Mouse (Mus musculus) spleen, postnatal 4 days (tissue): ENCODE results near the gene Mrpl38.

Experiments used
- DNase-seq, 2 experiments: peaks; one replicate each; pipeline ENCODE4 v3.0.0; 2022; ENCODE audit warnings: low spot score in 2 of 2

Mrpl38 gene

DNA sequence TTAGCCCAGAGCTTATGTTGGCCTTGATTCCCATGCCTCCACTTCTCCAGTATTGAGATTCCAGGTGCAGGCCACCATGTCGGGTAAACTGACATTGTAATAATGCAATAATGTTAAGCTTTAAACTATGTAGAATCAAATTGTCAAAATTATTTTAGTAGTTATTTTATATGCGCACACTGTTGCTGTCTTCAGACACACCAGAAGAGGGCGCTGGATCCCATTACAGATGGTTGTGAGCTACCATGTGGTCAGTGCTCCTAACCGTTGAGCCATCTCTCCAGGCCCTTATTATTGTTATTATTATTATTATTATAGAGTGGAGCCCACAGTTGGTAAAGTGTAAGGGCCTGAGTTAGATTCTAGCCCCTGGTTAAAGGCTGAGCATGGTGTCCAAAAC lies 27.6 kb downstream of the Mrpl38 start:
- no peak for DNase-seq

DNA sequence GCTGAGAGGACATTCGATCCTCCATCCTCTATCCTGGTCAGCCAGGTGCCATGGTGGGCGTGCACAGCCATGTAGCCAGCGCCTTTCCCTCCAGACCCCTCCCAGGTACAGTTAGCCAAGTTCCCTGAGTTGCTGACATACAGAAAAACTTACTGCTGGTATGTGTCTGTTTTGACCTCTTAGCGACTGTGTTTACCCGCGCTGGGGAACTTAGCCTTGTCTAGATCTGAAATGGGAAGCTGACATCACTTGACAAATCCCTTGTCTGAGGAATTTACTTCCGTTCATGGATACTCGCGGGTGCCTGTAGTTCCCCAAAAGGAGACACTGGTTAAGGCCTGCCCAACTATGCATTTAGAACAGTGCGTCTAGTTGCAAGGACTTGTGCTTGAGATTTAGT lies 28.1 kb downstream of the Mrpl38 start:
- no peak for DNase-seq

DNA sequence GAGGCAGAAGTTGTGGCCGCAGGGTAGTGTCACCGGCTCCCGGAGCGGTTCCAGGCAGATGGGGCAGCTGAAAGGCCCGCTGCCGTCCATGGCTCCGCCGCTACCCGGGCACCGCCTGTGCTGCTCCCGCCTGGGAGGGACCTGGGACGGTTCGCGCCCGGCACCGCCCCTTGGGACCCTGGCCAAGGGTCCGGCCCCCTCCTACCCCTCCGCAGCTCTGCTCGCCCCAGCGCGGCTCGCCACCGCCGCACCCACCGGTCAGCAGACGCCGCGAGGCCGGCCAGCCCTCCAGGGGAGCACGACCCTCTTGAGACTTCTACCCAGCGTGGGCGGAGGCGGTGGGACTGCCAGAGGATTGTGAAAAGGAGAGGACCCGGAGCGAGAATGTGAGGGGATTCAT lies 28.5 kb downstream of the Mrpl38 start:
- DNase-seq = peak in 1 of 2 experiments; percentile 50

DNA sequence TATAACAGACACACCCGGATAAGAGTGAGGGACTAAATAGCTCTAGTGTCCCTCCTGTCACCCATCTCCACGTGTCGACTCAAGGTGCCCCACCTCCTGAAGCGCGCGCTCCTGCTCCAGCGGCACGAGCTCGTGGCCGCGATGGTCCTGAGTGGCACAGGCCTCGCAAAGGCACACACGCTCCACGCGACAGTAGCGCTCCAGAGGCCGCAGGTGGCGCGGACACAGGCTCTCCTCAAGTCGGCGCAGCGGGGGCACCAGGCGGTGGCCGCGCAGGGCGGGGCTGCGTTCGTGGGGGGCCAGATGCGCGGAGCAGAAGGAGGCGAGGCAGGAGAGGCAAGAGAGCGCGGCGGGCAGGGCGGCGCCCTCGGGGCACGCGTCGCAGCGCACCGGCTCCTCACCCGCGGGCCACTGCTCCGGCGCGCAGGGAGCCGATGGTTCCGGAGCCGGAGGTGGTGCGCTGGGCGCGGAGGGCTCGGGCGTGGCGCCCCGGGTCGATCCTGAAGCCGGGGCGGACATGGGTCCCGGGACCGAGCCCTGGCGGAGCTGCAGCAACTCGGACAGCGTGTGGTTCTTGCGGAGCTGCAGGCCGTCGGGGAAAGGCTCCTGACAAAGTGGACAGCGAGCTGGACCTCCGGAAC lies 29.1 kb downstream of the Mrpl38 start:
- peak in 1 of 2 experiments; percentile 73 for DNase-seq

DNA sequence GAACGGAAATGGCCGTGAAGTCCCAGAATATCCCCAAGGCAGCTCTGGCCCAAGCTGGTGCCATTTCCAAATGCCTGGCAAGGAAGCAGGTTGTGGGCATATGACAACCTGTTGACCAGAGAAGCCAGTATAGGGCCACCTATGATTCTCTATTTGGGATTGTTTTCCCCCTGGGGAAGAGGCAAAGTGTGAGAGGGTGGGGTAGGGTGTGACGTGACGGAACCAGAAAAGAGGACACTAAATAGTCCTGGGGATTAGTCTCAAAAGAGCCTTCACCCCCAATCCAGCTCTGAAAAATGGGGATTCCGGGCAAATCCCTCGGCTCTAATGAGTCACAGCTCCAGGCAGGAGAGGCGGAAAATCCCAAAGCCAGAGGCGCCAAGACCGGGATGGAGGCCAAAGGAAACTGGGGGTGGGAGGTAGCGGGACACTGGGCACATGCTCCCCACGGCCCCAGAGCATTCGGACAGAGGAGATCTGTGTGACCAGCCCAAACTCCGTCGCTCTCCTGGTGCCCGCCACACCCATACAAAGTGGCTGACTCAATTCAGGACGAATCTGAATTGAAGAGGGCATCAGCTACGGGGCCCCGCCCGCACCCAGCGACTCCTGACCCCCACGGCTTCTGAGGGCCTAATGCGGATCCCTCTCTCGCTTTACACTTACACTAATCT lies 30.1 kb downstream of the Mrpl38 start:
- no peak for DNase-seq

DNA sequence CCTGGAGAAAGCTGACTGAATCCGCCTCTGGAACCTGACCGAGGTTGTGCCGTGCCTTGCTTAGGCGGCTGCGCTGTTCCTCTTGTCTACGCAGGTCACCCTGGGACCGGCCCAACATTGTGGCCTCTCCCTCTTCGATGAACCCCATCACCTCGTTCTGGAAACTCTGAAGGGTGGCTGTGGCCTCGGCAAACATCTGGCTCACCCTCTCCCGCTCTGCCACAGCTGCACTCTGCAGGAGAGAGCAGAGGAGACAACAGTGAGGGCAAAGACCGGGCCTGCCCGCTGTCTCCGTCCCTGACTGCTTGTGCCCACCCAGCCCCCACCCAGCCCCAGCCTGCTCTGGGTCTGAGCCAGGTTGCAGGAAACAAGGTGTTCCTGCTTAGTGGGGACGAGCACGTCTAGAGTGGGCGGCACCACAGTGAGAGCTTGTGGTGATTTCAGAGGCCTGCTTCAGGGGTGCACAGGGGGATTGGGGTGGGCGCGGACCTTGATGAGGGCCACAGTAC lies 30.8 kb downstream of the Mrpl38 start:
- no peak for DNase-seq

DNA sequence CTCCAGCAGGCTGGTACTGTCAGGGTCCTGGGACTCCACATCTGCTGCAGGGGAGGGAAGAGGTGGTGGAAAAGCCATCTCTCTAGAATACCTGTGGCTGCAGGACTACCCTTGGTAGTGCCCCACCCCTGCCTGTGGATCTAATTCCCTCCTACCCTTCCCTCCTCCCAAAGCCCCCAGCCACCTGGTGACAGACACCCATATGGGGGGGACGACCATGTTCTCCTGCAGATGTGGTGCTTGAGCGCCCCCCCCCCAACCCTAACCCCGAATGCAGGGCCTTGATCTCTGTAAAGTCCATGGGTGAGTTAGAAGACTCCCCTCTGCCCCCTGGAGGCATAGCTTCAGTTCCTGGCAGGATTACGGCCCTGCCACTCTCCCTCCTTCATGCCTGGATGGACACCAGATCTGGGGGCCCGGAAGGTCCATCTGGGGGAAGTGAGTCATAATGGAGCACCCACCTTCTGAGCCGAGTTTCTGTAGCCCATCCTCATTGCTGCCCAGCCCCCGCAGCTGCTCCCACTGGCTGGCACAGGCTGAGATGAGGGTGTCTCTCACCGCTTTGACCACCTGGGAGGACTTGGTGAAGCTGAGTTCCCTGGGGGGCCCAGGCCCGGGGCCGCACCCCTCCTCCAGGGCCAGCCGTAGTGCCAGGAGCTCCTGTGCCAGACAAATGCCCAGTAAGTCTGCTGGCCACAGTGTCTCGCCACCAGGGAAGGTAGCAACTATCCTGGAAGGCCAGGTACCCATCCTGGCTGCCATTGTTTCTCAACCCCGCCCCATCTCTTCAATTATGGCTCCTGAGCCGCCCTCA lies 31.5 kb downstream of the Mrpl38 start:
- no peak for DNase-seq

DNA sequence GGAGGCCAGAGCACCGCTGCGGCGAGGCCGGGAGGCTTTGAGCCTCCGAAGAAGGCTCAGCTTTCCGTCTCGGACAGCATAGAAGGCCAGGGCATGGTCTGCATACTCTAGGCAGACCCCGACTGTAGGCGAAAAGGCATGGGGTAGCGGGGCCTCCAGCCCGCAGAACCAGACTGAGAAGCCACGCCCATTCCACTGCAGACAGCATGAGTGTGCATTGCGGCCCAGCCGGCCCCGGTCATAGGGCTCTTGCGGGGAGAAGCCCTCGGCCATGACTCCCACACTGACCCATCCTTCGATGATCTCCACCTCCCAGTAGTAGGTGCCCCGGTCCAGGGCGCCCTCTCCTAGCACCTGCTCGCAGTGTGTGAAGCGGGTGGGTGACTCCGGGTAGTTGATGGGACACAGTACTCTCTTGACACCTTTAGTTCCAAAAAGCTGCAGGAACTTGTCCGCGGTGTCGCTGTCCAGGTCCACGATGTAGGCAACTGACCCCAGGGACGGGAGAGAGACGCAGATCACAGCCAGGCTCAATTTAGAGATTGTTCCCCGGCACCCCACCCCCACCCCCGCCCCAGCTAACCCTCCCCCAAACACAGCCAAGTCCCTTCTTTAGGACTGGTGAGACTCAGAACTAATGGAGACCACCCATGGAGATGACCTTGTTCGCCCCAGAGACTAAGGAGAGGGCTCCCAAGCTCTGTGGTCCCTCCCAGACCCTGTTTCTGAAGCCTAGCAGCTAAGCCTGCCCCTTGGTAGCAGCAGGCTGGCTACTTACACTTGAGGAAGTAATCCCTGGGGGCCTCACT lies 32.3 kb downstream of the Mrpl38 start:
- DNase-seq = no peak

DNA sequence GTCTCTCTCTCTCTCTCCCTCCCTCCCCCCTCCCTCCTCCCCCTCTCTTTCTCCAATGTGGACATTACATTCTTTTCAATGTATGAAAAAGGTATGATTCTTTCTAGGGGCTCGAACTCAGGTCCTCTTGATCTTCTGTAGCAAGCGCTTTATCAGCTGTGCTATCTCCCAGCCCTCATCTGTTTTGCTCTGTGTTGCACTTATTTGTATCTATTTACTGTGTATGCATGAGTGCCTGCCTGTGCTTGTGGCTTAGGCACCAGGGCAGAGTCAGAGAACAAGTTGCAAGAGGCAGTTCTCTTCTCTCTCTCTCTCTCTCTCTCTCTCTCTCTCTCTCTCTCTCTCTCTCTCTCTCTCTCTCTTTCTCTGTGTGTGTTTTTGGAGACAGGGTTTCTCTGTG lies 33.6 kb downstream of the Mrpl38 start:
- DNase-seq = no peak

DNA sequence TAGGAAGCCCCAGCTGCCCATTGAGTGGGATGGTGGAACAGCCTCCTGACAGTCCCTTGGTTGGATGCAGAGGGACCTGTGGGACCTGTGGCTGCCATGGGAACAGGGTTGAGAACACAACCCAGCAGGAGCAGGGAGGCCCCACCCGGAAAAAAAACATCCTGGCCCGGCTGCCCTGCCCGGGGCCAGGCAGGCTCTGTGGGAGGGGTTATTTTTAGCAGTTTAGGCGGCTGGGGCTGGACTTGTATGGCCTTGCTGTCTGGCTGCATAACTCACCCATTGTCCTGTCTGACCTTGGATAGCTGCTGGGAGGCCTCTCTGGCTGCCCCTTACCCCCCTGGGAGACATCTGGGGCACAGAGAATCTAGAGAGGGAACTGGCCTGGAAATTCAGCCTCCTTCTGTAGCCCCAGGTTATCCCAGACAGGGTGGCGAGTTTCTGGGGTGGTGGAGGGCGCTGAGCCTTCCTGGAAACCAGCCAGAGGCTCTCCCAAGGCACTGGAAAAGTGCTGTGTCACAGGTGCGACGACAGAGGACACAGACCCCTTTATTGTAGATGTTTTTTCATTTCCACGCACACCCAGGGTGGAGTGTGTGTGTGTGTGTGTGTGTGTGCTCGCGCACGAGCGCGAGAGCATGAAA lies 34.5 kb downstream of the Mrpl38 start:
- no peak for DNase-seq

DNA sequence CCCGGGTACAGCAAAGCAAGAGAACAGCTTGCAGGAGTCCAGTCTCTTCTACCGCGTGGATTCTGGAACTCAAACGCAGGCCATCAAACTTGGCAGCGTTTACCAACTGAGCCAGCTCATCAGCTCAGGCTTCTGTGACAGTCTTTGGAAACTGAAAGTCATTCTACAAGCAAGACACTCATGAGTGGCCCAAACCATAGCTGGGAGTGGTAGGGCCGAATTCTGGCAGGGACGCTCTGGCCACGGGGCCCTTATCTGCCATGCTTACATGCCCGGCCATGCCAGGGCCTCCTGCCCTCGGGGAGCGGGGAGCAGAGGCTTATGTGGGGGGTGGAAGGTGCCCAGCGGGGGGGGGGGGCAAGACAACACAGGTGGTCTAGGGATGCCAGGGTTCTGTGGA lies 35.1 kb downstream of the Mrpl38 start:
- DNase-seq = no peak

DNA sequence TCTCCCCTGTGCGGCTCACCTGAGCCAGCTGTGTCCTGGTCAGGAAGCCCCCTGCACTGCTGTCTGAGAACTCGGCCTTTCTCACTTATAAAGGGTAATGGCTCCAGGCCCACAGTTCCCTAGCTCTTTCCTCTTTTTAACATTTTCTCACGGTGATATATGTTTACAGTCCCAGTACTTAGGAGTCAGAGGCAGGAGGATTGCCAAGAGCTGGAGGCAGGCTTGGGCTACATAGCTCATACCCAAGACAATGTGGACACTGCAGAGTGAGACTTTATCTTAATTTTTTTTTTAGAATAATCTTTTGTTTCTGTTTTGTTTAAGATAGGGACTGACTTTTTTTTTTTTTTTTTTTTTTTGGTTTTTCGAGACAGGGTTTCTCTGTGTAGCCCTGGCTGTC lies 36.2 kb downstream of the Mrpl38 start:
- DNase-seq = no peak

DNA sequence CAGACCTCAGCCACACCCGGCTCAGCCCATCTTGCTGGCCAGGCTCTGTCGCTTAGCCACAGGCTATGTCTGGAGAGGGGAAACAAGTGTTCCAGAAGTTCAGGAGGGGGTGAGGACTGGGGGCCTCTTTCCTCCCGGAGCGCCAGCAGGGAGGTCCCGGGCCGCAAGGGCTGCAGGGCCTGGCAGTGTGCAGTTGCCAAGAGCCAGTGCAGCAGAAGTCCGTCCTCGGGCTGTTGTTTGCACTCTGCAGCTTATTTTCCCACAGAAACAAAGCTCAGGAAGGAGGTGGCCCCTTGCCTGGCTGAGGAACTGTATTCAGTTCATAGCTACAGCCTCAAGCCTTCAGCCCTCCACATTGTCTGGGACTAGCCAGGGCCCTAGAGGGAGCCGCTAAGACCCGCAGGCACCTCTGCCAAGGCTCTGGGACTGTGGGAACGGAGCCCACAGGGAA lies 36.7 kb downstream of the Mrpl38 start:
- no peak for DNase-seq

DNA sequence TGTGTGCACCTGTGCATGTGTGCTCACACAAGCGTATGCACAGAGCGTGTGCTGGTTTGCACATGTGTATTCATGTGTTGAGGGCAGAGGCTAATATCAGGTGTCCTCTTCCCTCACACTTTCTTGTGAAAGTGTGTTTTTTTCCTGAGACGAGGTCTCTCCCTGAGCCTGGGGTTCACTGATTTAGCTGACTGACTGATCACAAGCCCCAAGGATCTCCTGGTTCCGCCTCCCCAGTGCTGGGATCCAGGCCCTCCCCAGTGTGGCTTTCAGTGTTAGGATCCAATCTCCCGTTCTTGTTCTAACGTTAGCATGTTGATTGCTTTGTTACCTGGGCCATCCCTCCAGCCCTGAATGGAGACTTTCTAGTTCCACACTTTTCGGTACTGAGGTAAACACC lies 37.8 kb downstream of the Mrpl38 start:
- DNase-seq = no peak

DNA sequence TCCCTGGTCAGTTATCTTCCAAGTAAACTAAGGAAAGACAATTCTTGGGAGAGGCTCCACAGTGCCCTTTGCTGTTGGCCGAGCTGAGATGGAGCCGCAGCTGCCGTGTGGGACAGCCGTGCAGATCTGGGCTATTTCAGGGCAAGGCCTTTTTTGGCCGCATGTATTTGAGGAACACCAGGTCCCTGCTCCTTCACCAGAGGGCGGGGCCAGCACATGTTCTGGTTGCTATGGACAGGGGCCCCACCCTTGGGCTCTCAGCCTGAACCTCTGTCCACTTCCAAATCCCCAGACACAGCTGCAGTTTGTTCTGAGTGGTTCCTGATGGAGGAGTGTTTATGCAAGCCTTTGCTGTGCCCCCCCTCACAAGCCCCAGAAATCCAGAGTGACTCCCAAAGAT lies 38.3 kb downstream of the Mrpl38 start:
- no peak for DNase-seq

DNA sequence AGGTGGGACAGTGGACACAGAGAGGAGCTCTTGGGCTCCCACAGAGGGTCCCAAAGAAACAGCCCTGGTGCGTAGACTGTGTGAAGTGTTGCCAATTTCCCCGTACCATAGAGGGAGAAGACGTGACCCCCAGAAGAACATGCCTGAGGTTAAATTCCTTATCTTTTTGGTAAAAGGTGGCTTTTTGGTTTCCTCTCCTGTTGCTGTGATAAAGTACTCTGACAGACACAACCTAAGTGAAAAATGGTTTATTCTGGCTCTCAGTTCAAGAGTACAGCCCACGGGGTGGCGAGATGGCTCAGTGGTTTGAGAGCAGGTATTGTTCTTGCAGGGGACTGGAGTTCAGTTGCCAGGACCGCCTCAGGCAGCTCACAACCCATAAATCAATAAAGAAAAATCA lies 39.2 kb downstream of the Mrpl38 start:
- DNase-seq = no peak

DNA sequence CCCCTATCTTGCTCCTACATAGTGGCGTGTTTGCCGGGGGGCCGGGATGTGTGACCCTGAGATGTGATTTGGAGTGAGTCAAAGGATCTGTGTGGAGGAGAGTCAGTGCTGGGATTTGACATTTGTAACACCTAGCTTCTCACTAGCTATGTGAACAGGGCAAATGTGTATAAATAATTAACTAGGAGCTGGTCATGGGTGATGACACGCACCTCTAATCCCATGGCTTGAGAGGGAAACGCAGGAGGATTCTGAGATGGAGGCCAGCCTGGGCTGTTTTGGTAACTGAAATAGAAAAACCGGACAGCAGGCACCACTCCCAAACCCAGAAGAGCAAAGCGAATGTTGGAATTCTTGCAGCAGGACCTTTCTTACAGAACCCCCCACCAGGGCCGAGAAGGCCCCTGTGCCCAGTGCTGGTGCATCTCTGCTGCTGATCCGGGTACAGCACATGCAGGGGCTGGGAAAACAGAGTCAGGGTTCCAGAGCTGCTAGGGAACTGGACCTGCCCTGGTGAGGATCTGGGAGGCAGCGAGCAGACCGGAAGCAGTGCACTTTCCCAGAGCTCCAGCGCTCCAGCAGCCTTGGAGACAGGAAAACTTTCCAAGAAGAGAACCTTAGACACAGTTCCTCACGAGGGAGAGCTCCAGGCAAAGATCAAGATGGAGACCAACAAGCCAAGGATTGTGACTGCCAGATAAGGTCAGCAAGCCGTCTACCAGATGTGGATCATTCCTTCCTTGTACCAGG lies 39.8 kb downstream of the Mrpl38 start:
- no peak for DNase-seq

DNA sequence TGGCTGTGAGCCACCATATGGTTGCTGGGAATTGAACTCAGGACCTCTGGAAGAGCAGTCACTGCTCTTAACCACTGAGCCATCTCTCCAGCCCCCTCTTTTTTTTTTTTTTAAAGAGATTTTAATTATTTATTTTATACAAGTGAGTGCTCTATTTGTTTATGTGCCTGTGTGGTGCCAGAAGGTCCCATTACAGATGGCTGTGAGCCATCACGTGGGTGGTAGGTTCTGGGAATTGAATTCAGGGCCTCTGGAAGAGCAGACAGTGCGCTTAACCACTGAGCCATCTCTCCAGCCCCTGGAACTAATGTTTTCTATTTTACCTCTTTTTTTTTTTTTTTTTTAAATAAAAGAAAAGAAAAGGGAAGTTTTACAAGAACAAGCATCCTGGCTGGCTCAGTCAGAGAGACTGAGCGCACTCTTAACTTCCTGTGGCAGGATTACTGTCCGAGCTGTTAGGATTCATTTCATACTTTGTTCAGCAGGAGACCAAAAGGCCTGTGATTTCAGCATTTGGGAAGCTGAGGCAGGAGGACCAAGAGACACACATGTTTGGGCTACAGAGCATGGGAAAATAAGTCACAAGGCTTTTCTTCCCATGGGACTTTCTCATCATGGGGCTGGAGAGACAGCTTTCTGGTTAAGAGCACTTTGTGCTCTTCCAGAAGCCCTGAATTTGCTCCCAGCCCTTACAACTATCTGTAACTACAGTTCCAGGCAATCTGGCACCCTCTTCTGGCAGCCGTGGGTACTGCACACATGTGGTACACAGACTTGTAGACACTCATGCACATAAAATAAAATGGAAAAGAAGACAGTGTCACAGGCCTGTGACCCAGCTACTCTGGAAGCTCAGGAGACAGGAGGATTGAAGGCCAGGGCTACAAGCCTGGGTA lies 42.2 kb downstream of the Mrpl38 start:
- DNase-seq = peak in 1 of 2 experiments; percentile 84

DNA sequence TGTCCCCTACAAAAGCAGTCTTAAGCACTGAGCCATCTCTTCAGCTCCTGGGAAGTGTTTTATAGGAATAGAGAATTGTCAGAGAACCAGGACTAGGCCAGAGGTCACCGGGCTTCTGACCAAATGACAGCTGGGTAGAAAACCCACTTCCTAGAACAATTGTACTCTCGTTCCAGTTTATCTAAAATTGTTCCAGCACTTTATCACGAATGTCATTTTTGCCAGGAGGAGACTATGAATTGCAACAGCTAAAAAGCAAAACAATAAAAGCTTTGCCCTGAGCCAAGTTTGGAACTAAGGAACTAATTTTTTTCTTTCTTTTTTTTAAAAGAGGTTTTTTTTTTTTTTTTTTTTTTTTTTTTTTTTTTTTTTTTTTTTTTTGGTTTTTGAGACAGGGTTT lies 43.1 kb downstream of the Mrpl38 start:
- no peak for DNase-seq
